Mouse (Mus musculus) kidney, postnatal 4 days (tissue): ENCODE data around the gene 1600014C10Rik.
A peak's percentile ranks its signal among the peaks of the same experiment; 100 is the strongest.

Experiments used
- DNase-seq, 2 experiments: peaks; one replicate each; pipeline ENCODE4 v3.0.0; 2021; ENCODE audit warnings: mixed read lengths in 2 of 2

Gene 1600014C10Rik

DNA sequence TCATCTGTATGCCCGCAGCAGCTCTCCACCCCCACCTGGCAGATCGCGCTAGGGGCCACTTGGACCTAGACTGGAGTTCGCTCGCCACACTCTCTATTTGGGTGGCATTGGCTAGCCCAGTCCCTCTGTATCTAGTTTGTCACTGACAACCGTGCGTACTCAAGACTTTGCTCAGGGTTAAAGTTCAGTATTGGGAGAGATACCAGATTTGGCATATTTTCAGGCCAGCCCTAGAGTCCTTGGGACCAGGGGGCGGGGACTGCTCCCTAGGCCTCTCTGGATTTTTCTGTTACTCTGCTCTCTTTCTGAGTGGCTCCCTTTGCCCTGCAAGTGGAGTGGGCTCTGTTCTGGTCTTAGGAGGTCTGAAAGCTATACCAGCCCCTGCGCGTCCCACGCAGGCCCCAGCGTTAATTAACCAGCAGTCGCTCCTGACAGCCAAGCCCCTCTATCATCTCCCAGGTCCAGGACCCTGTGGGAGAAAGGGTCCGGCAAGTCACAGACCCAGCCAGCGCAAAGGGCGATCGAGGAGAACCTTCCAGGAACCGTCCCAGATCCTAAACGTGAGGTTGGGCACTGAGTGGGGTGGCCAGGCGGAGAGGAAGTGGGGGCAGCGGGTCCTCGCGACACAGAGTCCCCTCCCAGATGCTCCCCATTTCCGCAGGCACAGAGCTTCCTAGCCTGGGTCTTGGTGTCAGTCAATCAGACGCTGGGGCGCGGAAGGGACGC lies at the start of gene 1600014C10Rik:
TSS of gene 1600014C10Rik (plus strand) at position 256 of the 726 bp plus-strand sequence.
- peak; percentile 43 to 60 for DNase-seq

DNA sequence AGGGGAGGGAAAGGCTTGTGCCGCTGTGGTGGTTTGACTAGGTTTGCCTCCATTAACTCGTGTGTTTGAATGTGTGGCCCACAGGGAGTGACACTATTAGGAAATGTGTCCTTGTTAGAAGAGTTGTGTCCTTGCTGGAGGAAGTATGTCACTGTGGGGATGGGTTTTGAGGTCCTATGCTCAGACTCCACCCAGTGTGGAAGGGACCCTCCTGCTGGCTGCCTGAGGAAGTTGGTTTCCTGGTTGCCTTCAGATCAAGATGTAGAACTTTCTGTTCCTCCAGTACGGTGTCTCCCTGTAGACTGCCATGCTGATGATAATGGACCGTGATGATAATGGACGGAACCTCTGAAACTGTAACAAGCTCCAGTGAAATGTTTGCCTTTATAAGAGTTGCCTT lies 48.5 kb upstream of the 1600014C10Rik start:
- no peak for DNase-seq

DNA sequence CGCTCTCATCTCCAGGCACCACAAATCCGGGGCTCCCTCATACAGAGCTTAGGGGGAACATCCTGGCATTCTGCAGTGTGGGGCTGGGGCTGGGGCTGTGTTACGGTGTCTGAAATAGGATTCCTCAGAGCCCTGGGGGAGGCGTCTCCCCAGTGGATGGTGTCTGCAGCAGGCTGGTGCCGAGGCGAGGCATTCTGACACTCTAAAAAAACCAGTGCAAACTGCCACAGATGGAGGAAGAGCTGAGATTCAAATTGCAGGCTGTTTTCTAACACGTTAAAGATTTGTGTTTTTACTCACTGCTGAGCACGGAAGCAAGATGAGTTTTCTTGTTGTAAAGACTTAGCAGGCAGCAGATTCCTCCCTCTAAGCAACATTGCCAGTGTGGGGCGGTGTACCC lies 42.7 kb upstream of the 1600014C10Rik start:
- DNase-seq, result no peak

DNA sequence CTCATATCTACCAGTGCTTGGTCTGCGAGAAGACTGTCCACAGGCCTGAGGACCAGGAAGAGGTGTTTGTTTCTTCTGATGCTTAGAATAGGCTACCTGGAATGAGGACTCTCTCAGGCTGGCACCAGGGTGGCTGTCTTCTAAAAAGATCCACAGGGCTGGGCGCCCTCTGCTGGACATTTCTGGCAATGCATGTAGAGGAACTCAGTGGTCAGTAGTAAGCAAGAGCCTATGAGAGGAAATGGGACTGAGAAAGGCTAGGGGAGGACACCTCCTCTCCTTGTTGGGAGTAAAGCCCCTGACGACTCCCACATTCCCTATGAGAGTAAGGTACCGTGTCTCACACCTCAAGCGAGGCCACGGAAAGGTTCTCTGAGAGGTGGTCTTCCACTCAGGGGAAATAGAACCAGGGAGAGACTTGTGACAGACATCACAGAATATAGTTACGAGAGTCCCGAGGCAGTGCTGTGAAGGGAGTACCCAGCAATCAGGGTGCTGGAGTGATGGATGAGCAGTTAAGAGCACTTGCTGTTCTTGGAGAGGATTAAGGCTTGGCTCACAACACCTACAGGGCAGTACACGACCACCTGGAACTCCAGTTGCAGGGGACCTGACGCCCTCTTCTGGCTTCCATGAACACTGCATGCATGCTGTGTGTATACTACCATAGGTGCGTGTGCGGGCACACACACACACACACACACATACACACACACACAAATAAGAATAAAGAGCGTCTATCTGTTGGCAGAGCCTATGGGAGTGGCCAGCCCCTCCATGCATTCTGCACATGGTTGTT lies 41.1 kb upstream of the 1600014C10Rik start:
- peak; percentile 92 to 93 for DNase-seq

DNA sequence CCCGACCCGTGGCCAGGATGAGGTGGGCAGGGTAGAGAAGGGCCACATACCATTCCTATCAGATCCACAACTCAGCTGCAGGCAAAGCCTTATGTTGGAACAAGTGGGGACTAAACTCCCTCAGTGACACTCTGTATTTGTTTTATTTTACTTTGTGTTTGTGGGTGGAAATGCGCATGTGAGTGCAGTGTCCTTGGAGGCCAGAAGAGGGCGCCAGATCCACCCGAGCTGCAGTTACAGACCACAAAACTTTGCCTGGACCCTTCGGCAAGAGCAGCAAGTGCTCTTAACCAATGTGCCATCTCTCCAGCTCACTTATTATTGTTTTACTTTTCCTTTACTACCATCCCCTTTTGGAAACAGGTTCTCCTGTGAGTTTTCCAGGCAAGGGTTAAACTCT lies 35.5 kb upstream of the 1600014C10Rik start:
- no peak for DNase-seq

DNA sequence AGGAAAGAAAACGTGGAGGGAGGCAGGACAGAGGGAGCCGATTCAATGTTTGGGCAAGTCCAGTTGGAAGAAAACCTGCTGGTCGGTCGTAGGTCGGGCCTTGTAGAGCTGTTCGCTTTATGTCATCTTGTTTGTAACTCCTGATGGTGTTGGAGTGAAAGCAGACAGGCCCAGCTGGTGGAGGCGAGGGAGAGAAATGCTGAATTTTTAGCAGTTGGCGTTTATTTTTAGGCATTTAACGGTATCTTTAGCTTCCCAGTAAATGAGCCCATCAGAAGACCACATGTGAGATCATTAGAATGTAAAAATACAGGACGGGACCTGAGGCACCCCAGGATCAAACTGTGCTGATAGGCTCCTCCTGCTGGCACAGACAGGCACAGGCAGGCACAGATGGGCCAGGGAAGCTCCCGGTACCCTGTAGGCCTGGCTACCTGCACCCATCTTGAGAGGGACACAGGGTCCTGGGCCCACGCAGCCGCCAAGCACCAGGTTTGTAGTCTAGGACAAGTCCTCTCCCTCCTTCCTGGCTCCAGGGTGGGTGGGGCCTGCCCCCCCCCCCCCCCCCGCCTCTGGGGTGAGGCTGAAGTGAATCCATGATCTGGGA lies 31.2 kb upstream of the 1600014C10Rik start:
- no peak for DNase-seq

DNA sequence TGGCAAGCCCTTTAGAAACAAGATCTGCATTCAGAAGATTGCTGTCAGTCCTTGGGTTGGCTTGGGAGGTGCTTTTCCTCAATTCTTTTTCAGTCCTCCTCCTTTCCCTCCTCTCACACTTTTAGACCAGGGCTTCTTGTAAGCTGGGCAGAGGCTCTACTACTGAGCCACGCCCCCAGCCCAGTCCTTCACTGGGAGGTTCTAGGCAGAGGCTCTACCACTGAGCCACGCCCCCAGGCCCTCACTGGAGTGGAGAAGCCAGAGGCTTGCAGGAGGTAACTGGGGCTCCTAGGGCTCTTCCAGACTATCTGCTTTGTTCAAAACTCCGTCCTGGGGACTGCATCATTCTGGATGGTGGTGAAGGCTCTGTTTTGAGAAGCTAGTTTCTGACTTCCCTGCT lies 30.4 kb upstream of the 1600014C10Rik start:
- DNase-seq, result no peak

DNA sequence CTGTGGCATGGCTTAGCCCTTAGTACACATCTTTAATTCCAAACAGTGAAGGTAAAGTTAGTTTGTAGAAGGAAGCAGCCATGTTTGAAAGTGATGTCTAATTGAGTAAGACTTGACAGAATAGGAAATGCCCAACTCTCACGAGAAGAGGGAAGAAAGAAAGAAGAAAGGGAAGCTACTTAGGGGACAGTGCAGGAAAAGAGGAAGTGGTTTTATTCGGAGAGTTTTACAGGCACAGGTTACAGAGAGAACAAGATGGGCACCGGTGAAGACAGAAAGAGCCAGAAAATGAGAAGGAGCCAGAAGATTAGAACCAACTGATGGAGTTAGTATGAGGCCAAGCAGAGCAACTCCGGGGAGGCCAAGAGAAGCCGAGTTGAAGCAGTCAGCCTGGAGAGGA lies 27.2 kb upstream of the 1600014C10Rik start:
- no peak for DNase-seq

DNA sequence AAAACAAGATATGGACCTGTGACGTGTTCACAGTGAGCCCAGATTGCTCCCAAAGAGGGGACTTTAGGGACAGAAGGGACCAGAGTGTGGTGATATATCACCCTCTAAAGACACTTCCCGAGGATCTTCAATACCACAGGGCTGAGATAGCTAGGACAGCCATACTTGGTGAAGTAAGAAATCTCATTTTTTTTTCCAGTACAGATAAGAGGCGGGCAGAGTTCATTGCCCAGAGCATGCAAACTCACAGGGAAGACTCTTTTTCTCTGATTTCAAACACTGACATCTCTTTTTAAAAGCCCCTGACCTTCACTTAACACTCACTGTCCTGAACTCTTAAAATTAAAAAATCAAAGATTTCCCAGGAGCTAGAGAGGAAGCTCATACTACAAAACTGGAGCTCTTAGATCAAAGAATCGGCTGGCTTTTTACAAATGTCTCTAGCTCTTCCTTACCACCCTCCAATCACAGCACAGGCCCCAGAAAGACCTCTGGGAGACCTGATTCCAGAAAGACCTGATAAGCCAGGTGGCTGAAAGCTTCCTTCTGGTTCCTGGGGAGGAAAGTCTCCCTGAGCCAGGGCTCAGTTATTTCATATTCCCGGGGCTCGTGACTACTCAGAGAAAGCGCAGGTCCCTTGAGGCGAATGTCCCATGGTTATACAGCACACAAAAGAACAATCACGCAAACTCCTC lies 24.1 kb upstream of the 1600014C10Rik start:
- DNase-seq, result no peak

DNA sequence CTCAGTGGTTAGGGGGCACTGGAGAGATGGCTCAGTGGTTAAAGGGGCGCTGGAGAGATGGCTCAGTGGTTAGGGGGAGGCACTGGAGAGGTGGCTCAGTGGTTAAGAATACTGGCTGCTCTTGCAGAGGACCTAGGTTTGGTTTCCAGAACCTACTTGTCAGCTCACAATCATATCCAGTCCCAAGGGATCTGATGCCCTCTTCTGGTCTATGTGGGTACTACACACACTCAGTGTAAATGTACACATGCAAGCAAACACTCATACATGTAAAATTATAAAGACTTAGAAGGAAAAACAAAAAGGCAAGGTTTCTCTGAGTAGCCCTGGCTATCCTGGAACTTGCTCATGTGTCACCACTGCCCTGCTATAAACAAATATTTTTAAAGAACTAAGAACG lies 21.6 kb upstream of the 1600014C10Rik start:
- no peak for DNase-seq

DNA sequence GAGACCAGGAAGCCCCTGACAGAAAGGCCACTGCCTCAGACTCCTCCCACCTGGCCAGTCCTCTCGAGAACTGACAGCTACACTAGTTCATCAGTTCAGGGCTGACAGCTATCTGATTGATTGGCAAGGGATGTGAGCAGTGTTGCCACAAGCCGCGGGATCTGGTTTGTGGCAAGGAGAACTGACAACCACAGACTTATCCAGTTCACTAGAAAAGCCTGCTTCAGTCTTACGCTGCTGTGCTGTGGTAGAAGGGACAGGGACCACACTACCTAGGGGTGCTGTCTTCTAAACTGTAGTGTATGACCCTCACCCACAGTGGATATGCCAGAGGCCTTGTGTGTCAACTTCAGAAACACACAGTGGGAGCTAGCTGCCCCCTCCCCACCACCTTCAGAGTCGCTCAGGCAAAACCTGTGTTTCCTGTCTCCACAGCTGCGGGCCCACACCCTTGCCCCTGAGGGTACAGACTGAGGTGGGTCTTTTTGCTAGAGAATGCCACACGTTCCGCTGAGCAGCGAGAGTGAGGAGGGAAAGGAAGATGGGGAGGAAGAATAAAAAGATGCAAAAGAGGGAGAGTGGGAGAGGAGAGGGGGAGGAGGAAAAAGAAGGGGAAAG lies 19.5 kb upstream of the 1600014C10Rik start:
- no peak for DNase-seq

DNA sequence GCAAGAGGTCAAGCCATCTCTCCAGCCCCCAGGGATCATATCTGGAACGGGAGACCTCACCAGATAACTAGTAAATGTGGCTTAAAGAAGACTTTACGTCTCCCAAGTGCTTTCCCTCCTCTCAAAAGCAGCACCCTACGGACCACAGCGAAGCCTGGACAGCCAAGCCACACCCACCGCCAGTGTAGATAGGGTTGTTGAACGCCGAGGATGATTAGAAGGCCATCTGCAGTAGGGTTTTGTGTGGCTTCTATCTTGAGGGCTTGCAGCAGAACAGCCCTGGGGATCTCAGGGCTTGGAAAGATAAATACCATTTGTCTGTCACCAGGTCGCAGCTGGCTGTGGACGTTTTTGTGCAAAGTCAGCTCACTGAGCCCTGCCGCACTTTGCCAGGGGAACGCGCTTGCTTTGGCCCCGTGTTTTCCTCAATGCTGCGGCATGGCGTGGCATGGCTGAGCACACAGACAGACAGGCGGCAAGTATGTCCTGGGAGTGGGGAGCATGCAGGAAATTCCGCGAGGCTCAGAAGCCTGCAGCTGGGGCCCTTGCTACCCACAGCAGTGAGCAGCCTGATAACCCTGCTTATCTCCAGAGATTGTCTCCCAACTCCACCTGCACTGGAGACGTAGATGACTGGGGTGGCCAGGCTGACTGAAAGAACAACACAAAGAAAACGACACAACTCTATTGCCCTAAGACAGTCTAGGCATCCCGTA lies 15.9 kb upstream of the 1600014C10Rik start:
- no peak for DNase-seq

DNA sequence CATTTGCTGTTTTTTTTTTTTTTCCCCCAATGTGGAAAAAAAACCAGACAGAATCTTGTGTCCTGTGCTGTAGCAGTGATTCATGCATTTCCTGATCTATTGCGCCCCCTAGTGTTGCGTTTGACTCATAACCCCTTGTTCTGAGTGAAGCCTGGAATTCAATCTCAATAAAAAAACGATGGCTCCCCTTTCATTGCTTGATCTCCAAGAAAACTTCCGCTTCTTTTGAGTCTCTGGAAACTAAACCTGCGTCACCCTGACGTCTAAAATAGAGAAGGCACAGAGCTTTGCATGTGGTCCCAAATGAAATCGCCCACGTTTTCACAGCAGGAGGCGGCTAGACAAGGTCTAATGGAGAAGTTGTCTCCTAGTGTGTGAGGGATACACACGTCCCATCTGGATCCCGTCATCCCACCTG lies 15.3 kb upstream of the 1600014C10Rik start:
- DNase-seq, result peak; percentile 55 to 67

DNA sequence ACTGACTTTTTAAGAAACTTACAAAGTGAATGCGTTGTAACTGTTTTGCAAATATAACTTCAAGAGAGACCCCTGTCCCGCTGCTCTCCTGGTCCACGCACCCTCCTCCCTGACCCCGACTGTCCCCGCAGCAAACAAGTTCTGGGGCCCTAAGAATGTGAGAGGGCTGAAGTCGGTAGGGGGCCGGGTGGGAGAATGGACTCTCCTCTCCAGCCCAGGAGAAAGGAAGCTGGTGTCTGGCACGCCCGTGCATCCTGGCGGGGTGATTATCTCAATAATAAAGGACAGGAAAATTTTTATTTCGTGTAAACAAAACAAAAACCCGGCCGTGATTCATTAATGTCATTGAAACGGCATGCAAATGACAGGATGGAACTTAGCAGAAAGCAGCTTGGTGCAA lies 9.1 kb upstream of the 1600014C10Rik start:
- no peak for DNase-seq

DNA sequence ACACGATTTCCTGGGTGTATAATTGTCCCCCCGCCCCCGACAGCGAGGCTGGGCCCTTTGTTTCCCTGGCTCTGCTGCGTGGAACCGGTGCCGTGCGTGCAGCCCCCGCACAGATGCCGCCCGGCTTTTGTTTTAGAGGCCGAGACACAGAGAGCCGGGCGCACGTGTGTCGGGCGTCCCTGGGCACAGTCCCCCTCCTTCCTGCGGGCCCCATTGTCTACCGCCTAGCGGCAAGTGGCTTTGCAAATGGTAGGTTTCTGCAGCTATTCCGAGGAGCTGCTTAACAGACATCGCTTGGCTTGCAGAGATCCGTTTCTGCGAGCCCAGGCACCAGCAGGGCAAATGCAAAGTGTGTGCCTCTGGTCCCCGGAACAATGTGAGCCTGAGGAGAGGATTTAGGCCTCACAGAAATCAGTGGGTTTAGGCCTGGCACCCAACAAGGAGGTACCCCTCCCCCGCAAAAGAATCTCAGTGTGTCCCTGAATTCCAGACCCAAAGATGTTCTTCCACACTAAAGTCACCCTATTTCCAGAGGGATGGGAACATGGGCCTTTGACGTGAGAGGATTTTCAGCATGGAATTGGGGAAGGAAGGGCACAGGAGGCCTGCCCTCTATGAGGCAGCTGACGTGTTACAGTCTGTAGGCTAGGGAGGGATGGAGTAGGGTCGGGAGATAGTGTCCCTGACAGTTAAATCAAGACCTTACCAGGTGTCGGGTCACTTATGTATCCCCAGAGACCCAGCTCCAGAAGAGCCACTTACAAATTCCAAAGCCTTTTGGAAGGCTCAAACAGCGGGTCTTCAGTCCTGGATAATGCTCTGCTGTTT lies 8.5 kb upstream of the 1600014C10Rik start:
- peak; percentile 40 to 53 for DNase-seq

DNA sequence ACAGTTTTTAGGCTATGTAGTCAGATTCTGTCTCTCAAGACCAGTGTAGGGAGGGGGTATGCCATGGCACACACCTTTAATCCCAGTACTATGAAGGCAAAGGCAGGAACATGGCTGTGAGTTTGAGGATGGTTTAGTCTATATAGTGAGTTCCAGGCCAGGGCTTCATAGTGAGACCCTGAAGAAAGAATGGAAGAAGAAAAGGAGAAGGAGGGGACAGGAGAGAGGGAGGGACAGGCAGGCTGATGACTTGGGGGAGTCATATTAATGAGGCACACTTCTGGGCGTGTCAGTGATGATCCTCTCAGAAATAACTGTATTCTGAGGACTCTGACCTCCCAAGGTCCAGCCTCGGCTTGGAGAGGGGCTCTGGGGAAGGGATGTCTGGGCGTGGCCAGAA lies 7.0 kb upstream of the 1600014C10Rik start:
- no peak for DNase-seq

DNA sequence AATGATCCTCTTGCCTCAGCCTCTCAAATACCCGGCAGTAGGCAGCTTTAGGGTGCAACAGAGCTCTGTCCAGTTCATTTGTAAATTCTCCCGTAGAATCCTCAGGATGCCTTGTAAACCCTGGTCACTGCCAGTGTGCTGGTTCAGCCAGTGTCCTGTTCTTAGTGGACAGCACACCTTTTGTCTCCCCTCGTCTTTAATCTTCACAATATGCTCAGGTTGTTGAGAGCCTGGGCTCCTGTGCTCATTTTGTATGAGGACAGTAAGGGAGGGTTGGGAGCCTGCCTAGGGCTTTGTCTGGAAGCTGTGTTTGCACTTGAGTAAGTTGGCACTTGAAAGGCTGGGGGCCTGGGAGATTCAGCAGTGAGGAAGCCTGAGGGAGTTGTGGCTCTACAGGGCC lies 3.1 kb upstream of the 1600014C10Rik start:
- no peak for DNase-seq

DNA sequence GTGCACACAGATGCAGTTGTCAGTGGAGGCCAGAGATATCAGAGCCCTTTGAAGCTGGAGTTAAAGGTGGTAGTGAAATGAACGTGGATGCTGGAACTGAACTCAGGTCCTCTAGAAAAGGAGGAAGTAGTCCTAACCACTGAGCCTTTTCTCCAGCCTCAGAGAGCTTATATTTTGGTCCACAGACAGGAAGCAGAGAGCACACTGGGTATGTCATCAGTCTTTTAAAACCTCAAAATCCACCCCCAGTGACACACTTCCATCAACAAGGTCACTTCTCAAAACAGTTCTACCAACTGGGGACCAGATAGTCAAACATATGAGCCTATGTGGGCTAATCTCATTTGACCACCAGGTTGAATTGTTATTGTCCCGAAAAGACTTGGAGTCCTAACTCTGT lies 1.7 kb upstream of the 1600014C10Rik start:
- DNase-seq, result no peak

DNA sequence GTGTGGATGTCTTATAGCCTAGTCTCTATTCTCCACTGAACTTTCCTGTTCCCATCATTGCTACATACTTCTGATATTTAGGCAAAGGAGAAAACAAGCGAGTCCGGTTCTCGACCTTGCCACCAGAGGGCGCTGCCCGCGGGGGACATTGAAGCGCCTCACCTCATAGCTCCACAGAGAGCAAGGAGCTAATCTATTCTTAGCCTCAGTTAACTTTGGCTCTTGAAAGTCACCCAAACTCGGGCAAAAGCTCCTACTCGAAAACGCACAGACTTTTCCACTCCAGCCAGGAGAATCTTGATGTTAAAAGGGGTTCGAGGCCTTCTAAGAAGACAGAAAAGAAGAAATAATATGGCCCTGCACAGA lies 438 bp upstream of the 1600014C10Rik start:
- DNase-seq, result peak; percentile 91

DNA sequence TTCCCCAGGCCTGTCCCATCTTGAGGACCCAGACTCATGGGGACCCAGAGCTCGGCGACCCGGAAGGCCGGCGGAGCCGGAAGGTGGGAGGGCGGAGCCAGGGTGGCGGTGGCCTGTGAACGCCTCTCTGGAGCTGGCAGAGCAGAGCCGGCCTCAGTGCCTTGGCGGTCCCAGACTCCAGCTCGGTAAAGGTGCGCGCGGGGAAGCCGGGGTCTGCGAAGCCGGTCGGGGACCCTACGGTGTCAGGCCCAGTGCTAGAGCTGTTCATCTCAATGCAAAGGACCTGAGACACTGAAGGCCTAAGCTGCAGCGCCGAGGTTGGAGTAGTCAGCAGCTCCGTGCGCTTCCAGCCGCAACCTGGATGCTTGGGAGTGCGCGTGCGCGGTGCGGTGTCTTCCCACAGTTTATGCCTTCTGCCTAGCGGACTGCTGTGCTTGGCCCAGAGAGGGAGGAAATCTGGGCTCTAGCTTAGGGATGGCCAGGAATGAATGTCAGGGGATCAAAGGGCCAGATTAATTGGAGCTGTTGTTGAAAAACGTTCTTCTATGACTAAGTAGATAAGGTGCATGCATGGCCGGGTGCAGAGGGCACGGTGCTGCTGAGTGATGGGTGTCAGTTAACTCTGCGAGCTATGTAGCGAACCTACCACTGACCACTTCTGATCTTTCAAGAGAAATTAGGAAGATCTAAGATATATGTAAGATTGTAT lies 846 bp downstream of the 1600014C10Rik start:
- DNase-seq, result peak; percentile 86 to 92

DNA sequence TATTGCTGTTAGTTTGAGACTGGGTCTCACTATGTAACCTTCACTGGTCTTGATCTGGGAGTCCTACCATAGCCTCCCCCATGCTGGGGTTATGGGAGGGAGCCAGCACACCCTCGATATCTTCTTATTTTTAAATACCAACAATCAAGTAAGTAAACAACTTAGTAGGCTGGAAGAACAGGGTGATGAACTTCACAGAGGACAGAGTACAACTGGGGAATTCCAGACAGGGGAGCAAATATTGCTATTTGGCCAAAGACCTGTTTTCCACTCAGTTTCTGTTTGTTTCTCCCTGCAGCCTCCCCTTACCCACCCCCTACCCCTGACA lies 1.4 kb downstream of the 1600014C10Rik start:
- DNase-seq, result no peak
